Mouse (Mus musculus) spleen, postnatal 14 days (tissue): ENCODE results near the gene Elavl4.

ENCODE experiments used
- DNase-seq, 2 experiments: peaks; one replicate each; pipeline ENCODE4 v3.0.0; 2021 to 2022; ENCODE audit warnings: low spot score in 2 of 2

The Elavl4 gene

GRCm38 (mm10) chr4:110266804-110267575 is 84.7 kb downstream of the Elavl4 start:
- no peak for DNase-seq

GRCm38 (mm10) chr4:110264345-110264943 is 87.3 kb downstream of the Elavl4 start:
- DNase-seq, result no peak

- no peak for DNase-seq
These were observed 94.3 kb downstream of the Elavl4 start for GRCm38 (mm10) chr4:110257360-110257759.

GRCm38 (mm10) chr4:110255617-110256016 is 96.1 kb downstream of the Elavl4 start:
- DNase-seq, result no peak

- DNase-seq, result no peak
These were observed 101.7 kb downstream of the Elavl4 start for GRCm38 (mm10) chr4:110250055-110250454.

GRCm38 (mm10) chr4:110242879-110243278 is 108.8 kb downstream of the Elavl4 start:
- DNase-seq, result no peak

GRCm38 (mm10) chr4:110234554-110234953 is 117.2 kb downstream of the Elavl4 start:
- no peak for DNase-seq

- DNase-seq, result no peak
These were observed 119.4 kb downstream of the Elavl4 start for GRCm38 (mm10) chr4:110232327-110232726.

- DNase-seq, result no peak
These were observed 119.9 kb downstream of the Elavl4 start for GRCm38 (mm10) chr4:110231799-110232198.

- no peak for DNase-seq
These were observed 122.1 kb downstream of the Elavl4 start for GRCm38 (mm10) chr4:110229652-110230051.

GRCm38 (mm10) chr4:110229238-110229637 is 122.5 kb downstream of the Elavl4 start:
- DNase-seq, result no peak

GRCm38 (mm10) chr4:110227621-110228031 is 124.1 kb downstream of the Elavl4 start:
- DNase-seq, result no peak

- no peak for DNase-seq
These were observed 126.2 kb downstream of the Elavl4 start for GRCm38 (mm10) chr4:110225492-110225891.

GRCm38 (mm10) chr4:110218819-110219218 is 132.9 kb downstream of the Elavl4 start:
- no peak for DNase-seq

GRCm38 (mm10) chr4:110217553-110217952 is 134.2 kb downstream of the Elavl4 start:
- DNase-seq, result no peak

GRCm38 (mm10) chr4:110214543-110214942 is 137.2 kb downstream of the Elavl4 start:
- DNase-seq, result no peak

- no peak for DNase-seq
These were observed 138.0 kb downstream of the Elavl4 start for GRCm38 (mm10) chr4:110213666-110214065.

GRCm38 (mm10) chr4:110210246-110210645 is 141.5 kb downstream of the Elavl4 start:
- no peak for DNase-seq

- DNase-seq, result no peak
These were observed 142.1 kb downstream of the Elavl4 start for GRCm38 (mm10) chr4:110209613-110210012.

- DNase-seq, result no peak
These were observed 150.0 kb downstream of the Elavl4 start for GRCm38 (mm10) chr4:110201680-110202079.

GRCm38 (mm10) chr4:110199897-110200296 is 151.8 kb downstream of the Elavl4 start:
- no peak for DNase-seq

GRCm38 (mm10) chr4:110198600-110198999 is 153.1 kb downstream of the Elavl4 start:
- no peak for DNase-seq

GRCm38 (mm10) chr4:110177263-110177662 is 174.4 kb downstream of the Elavl4 start:
- no peak for DNase-seq
